Mouse (Mus musculus): Measurements from ENCODE around the gene Emd.
A peak's percentile ranks its signal among the peaks of the same experiment; 100 is the strongest.

- TF ChIP-seq CTCF (IDR thresholded peaks at IDR 0.05; ENCODE audit: low read depth) (peak; percentile 70), EP300 (IDR thresholded peaks at IDR 0.05; ENCODE audit: low read depth) (no peak)
Measured at GRCm38 (mm10) chrX:74248651-74249050, 5.8 kb upstream of the Emd start.

All from liver, embryonic 14.5 days (tissue).